Mouse (Mus musculus) forebrain, embryonic 12.5 days (tissue): ENCODE data around the gene Bmi1. TPM values are rescaled to one million over a fixed set of nuclear protein-coding genes. Genes with fewer than 3 reads are reported as not detected.

ENCODE experiments used
- polyA plus RNA-seq: library from polyadenylated mRNA; unstranded; fragments of >200 nt; fragmentation: Nextera tagmentation; extraction: Ambion mirVana; gene quantifications from 2 replicates; pipeline ENCODE4 v1.2.1, GENCODE M21; 2016

The Bmi1 gene
- polyA plus RNA-seq, 1 experiment from 2014 or later = 43.9 TPM

Other genes with a start within 250 kb of the Bmi1 start
- 156 and 162 TPM in 2 replicates for gene Commd3, start 4.6 kb upstream of the Bmi1 start, polyA plus RNA-seq
- gene Spag6, start 17.0 kb downstream of the Bmi1 start, polyA plus RNA-seq = 0.18 and 0.50 TPM in 2 replicates